Mouse (Mus musculus): ENCODE results near the gene Ess2.
"Not testable (repeated sequence)": the region's sequence is repeated elsewhere in the genome, so short reads cannot be mapped to it uniquely, and the experiment has no call there.

Ess2 gene

DNA sequence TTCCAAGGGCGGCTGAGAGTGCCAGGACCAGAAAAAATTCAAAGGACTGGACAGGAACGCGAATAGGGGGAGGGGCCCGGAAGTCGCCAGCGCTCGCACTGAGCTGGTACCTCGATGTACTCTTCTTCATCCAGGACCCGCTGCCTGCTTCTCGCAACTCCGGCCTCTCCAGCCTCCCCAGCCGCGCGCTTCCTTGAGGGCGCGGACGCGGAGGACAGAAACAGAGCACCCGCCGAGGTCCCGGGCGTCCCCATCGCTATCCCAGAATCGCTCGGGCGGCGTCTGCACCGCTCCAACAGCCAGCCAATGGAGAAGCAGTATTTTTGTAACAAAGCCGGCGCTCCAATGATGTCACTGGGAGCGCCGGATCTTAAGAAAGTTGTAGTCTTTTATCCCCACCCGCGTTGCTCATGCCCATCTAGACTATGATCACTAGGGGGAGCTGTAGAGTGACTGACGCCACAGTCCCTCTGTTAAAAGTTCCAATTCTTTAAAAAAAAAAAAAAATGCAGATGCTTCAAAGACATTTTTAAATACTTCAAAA lies at the start of gene Ess2:
TSS of gene Ess2 (minus strand) at position 297 of the 544 bp plus-strand sequence.
- DNase-seq: peak; percentile 92 to 94

- not testable (repeated sequence) for DNase-seq
Measured at GRCm38 (mm10) chr16:17956052-17956638, 45.0 kb upstream of the Ess2 start.

- no peak for DNase-seq
Measured at GRCm38 (mm10) chr16:17951618-17952017, 40.5 kb upstream of the Ess2 start.

GRCm38 (mm10) chr16:17950068-17950467 lies 38.9 kb upstream of the Ess2 start:
- DNase-seq: no peak

DNA sequence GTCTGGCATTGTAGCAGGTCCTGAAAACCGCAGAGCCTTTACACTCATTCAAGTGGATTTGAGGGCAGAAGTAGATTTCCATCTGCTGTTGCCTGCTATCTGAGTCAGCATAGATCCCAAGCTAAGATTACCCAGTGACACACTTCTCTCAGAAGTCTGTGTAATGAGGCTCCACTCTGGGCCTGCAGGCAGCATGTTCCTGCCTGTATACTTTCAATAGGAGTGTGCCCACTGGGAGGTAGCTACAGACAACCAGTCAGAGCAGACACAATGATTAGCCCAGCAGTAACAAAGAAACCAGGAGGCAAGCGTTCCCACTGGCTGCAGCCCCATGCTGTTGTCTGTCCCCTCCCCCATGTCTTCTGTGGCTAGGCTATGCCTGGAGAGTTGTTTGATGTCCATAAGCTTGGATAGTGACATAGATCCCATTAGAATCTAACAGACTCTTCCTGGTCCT lies 38.3 kb upstream of the Ess2 start:
- DNase-seq: no peak

GRCm38 (mm10) chr16:17945081-17945831 lies 34.1 kb upstream of the Ess2 start:
- DNase-seq: peak; percentile 52 to 68

DNA sequence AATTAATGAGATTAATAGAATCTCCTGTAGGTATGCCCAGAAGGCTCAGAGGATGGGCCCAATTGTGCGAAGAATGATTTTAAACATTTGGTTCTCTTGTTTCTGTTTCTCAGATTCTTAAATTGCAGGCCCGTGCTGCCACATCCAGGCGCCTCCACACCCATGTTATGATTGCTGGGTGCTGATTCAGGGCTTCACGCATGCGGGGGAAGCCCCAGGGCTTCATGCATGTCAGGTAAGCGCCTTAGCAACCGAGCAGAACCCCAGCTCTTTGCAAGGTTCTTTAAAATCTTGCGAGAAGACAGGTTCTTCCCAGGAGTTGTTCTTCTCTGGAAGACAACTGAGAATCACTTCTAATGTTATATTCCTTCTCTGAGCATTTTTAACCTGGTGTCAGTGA lies 32.3 kb upstream of the Ess2 start:
- no peak for DNase-seq

DNA sequence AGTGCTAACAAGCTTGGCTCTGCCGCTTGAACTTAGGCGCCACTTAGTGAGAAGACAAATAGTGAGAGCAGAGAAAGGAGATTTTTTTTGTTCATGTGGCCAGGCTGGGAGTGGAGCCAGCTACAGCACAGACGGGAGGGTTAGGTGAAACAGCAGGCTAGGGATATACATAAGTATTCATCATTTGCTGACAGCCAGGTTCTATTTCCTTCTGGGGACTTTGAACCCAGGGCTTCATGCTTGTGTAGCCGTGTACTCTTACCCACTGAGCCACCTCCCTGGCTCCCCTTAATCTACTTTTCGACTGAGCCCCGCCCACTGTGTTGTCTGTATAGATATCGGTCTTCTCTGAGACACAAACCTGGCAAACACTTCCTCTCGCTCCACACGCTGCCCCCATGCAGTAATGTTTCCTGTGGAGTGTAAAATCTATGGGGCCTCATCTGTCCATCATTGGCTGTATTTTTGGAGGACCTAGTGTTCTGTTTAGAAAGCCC lies 28.2 kb upstream of the Ess2 start:
- DNase-seq: peak in 1 of 2 experiments; percentile 17

DNA sequence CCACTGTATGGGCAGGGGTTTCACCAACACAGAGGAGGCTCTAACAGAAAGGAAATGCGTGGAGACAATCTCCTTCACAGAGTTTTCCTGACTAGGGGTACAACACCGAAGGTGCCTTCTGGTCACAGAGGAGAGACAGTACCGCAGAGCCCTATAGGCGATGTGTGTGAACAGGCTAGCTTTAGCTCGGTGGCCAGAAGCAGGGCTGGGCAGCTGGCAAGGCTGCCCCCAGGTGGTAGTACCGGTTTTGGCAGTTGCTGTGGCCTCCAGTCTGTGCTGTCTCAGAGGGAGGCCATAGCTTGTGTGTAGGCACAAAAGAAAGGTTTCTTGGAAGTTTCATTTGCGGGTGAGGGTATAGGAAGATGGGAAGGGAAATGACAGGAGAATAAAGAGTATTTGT lies 27.7 kb upstream of the Ess2 start:
- peak; percentile 73 to 82 for DNase-seq

GRCm38 (mm10) chr16:17938187-17938586 lies 27.0 kb upstream of the Ess2 start:
- no peak for DNase-seq

DNA sequence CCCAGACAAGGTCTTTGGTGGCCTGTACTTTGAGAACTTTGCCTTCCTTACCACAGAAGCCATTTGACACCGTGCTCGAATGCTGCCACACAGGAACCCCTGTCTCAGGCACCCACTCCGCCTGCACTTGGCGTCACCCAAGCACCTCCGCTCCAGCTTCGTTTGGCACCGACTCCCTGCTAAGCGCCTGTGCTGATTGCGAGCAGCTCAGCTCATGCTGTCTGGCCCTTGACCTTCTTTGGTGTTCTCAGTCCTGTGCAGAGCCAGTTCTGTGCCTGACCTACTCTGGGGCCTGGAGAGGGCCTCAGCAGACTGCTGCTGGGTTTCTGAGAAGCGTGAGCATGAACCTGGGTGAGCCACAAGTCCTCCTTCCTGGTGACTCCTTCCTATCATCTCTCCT lies 25.6 kb upstream of the Ess2 start:
- peak; percentile 52 to 53 for DNase-seq

DNA sequence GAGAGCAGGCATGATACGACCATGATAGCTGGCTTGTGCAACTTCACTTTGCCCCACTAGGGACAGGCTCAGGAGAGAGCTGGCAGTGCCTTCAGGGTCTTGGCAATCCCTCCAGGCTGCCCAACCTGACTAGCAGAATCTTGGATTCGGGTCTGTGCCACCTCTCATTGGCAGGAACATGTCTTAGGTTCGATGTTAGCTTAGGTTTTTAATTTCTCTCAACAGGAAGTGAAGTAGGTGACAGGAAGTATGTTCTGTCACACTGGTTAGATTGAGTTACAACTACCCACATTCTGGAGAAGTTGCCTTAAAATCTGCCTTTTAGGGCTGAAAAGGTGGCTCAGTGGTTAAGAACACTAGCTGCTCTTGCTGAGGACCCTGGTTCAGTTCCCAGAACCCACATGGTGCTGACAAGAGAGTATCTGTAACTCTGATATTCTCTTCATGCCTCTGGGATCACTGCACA lies 23.3 kb upstream of the Ess2 start:
- DNase-seq: no peak

- DNase-seq: no peak
Measured at GRCm38 (mm10) chr16:17933594-17934444, 22.7 kb upstream of the Ess2 start.

DNA sequence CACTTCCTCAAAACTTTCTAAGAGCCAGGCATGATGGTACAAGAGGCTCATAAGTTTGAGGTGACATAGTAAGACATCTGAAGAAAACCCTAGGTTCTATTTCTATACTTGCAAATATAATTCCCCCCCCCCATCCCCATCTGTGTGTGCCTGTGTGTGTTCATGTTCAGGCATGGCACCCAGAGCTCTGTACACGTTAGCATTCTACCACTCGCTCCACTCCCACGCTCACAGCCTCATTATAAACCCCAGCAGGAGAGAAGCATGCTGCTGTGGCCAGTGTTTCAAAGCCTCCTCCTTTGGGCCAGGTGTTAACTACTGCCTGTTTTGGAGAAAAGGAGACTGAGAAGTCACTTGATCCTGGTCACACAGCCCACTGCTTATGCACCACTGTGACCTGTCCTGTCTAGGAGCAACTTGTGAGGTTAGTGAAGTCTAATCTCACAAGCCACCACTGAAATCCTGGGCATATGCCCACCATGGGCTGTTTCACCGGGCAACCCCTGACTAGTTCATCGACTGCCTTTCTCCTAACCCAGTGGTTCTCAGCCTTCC lies 20.8 kb upstream of the Ess2 start:
- DNase-seq: no peak

GRCm38 (mm10) chr16:17929631-17930030 lies 18.5 kb upstream of the Ess2 start:
- DNase-seq: no peak

DNA sequence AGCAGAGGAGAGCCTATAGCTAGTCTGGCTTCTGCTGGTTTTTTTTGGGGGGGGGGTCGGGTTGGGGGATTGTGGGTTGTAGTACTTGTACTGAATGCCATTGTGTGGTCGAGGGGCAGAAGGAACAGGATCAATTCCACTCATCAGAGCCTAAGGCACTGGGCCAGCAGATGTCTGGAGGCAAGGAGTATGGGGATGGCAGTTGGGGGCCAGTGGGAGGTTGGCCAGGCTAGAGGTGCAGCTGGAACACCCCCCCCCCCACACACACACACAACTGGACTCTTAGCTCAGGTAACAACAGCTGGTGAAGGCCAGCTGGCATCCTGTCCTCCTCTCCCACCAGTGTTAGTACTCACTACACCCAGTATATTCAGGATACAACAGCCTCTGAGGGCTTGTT lies 18.1 kb upstream of the Ess2 start:
- no peak for DNase-seq

- DNase-seq: peak; percentile 82 to 88
Measured at GRCm38 (mm10) chr16:17928627-17929104, 17.5 kb upstream of the Ess2 start.

DNA sequence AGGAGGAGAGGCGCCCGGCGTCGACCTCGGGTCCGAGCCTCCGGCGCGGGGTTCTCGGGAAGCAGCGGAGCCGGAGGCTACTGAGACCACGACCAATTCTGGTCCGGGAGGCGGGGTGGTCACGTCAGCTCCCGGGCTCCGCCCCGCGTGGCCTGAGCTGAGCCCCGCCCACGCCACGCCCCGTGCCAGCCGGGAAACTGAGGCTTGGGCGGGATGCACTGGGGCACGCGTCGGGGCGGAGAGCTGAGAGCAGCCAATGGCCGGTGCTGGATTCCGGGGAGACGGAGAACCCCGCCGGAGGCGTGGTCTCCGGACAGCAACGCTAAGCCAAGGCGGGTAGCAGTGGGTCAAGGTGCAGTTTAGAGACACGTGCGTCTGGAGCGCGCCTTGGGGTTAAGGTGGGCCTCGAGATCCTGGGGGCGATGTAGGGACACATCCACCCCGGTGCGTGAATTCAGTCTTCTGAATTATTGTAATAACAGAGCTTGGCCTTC lies 17.0 kb upstream of the Ess2 start, which contains the start of gene Slc25a1:
TSS of gene Slc25a1 (minus strand) at position 133 of the 494 bp plus-strand sequence.
- peak; percentile 81 to 82 for DNase-seq

- peak in 1 of 2 experiments; percentile 39 for DNase-seq
Measured at GRCm38 (mm10) chr16:17927351-17928082, 16.4 kb upstream of the Ess2 start.

DNA sequence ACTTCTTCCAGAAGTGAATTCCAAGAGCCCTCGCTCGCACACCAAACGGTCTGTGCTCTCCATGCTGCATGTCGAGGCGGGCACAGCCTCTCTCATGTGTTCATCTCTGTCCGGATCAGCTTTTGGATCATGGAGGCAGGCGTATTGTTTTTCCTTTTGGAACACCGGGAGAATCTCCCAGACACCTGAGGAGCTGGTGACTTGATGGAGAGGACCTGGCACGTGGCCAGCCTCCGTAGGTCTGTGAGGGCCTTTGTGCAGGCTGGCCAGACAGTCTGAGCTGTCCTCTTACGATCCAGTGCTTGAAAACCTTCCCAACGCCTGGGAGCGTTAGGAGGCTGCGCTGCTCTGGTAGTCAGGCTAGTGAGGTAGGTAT lies 11.0 kb upstream of the Ess2 start:
- no peak for DNase-seq
